Mouse (Mus musculus): Measurements from ENCODE around the gene Tgfbr1.

DNA sequence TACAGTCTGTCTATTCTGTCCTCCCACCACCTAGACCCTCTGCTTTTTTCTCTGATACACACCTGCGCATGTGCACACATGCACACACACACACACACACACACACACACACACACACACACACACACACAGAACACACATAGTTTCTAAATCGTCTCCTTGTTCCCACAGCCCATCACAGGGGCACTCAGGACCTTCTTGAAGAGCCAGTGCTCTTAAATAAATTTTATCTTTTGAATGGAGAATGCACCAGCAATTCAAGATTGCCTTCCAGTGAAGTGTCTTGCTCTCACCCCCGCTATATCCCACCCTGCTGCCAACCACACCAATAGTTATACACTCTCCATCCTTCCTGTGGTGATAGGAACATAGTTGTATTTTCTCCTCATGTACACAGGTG is 69.9 kb downstream of the Tgfbr1 start:
- TF ChIP-seq POLR2A (IDR thresholded peaks at IDR 0.05; ENCODE audit: insufficient read depth, low read length) (no peak), CTCF (IDR thresholded peaks at IDR 0.05; ENCODE audit: low read depth, low read length) (no peak)
